Mouse (Mus musculus): ENCODE measurements around the gene Styxl1.

- TF ChIP-seq CTCF (IDR thresholded peaks at IDR 0.05; ENCODE audit: low read depth, low read length) (peak; percentile 40), POLR2AphosphoS5 (IDR thresholded peaks at IDR 0.05; ENCODE audit: insufficient replicate concordance, low read depth, low read length) (no peak)
Measured at GRCm38 (mm10) chr5:135806555-135807262, 28.5 kb upstream of the Styxl1 start, which contains the start of gene Srrm3.
